Mouse (Mus musculus): ENCODE measurements around the gene Hs3st3a1. TPM values are rescaled to one million over a fixed set of nuclear protein-coding genes. Genes with fewer than 3 reads are reported as not detected.

Gene Hs3st3a1
- polyA plus RNA-seq (2017; shearing (Covaris generic)): not detected

GRCm38 (mm10) chr11:64434611-64435545 lies at the start of gene Hs3st3a1:
TSS of gene Hs3st3a1 (plus strand) at chr11:64435332.

DNA sequence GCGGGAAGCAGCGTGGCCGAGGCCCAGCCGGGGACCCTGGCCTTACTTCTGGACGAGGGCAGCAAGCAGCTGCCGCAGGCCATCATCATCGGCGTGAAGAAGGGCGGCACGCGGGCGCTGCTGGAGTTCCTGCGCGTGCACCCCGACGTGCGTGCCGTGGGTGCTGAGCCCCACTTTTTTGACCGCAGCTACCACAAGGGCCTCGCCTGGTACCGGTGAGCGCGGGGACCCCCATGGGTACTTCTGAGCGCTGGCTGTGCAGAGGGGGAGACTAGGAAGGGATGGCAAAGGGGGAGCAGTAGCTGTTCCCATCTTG lies 1.2 kb downstream of the Hs3st3a1 start, which contains the start of gene F930015N05Rik:
TSS of gene F930015N05Rik (minus strand) at position 242 of the 316 bp plus-strand sequence.

Other genes starting within 250 kb of the Hs3st3a1 start
- not detected for gene F930015N05Rik, start 1.3 kb downstream of the Hs3st3a1 start, polyA plus RNA-seq (2017; shearing (Covaris generic))